Mouse (Mus musculus) brain, embryonic 14.5 days (tissue): Measurements from ENCODE around the gene Bet1. TPM values are rescaled to one million over a fixed set of nuclear protein-coding genes. Genes with fewer than 3 reads are reported as not detected.

Experiments
- DNase-seq: peaks from one replicate; pipeline ENCODE4 v3.0.0-alpha.2; 2011; ENCODE audit warnings: low read depth
- CTCF ChIP-seq: fragments of 200-500 bp; IDR thresholded peaks from 2 replicates; pipeline ENCODE4 v1.5.1; 2012; ENCODE audit warnings: inconsistent platforms, mild to moderate bottlenecking, moderate library complexity, borderline replicate concordance; ENCODE audit not compliant: insufficient read depth, insufficient read length; ENCODE audit errors: extremely low read depth
- POLR2A ChIP-seq: fragments of 200-500 bp; IDR thresholded peaks from 2 replicates; pipeline ENCODE4 v1.6.1; 2012; ENCODE audit warnings: mild to moderate bottlenecking, inconsistent platforms, borderline replicate concordance; ENCODE audit not compliant: poor library complexity, insufficient read depth, insufficient read length, severe bottlenecking; ENCODE audit errors: extremely low read depth
- polyA plus RNA-seq: library from polyadenylated mRNA; depleted of rRNA; stranded (reverse); fragments of >200 nt; gene quantifications from 2 replicates; pipeline ENCODE4 v1.2.3, GENCODE M21; 2012; rRNA removed

The Bet1 gene
- polyA plus RNA-seq = 19.9 and 27.5 TPM in 2 replicates

DNA sequence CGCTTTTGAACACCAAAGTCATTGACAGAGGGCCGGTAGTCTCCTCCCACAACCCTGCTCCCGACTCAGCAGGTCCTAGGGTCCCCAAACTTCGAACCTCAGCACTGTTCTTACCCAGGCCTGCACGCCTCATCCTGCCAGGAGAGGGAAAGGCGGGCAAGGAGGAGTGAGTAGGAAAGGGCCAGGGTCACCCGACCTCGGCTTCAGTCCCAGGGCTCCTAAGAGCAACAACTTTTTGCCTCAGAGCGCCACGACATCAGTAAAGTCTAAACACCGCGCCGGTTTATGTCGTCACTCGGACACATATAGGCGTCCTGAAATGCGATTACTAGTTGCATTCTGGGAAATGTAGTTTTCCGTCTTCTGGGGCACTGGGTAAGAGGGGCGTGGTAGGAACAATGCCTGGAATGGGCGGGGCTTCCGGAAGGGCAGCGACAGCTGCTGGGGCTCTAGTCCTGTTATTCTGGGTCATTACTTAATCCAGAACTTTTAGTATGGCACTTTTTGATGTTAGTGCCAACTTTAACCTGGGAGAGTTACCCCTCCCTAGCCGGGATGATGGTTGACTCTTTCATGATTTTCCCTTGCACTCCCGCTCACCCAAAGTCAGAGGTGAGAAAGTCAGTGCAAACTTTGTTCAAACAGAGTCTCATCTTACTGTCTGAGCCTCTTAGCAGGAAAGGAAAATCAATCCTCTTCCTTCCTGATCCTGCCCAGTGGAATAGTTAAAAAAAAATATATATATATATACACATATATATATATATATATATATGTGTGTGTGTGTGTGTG, at the start of gene Bet1:
TSS of gene Bet1 (minus strand) at position 310 of the 792 bp plus-strand sequence.
- DNase-seq = peak; percentile 98
- no peak for TF ChIP-seq POLR2A
- TF ChIP-seq CTCF = no peak

DNA sequence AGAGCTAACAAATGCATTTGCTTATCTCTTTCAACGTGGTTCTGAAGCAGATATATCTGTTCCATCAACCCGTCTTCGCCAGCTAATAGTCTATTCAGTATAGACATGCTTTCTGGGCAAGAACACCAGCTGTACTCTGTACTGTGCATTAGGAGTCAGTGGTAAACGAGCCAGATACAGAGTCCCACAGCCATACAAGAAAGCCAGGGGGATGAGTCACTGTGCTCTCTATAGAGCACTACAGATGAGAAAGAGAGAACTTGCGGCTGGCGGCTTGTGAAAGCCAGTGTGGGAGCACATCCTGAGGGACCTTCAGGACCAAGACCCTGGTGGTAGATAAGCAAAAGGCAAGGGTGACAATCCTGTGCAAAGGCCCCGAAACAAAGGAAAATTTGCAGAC, 45.5 kb upstream of the Bet1 start:
- TF ChIP-seq POLR2A (no peak), CTCF (no peak)
- DNase-seq = no peak

DNA sequence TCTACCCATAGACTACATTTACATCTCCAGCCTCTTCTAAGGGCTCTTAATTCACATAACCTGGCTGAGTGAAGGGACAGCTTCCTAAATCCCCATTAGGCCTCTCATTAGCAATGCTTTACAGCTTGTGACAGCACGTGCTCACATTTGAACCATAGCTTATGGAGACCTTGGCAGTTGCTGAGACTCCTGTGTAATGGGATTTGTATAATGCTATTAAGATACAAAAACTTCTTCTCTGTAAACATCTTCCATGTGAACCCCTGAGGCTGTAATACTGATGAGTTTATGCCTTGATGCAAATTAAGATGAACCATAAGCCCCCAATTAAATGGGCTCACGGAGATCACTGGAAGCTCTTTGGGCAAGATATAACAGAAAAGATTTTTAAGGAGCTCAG, 44.4 kb upstream of the Bet1 start:
- peak; percentile 65 for DNase-seq
- TF ChIP-seq POLR2A (no peak), CTCF (no peak)

DNA sequence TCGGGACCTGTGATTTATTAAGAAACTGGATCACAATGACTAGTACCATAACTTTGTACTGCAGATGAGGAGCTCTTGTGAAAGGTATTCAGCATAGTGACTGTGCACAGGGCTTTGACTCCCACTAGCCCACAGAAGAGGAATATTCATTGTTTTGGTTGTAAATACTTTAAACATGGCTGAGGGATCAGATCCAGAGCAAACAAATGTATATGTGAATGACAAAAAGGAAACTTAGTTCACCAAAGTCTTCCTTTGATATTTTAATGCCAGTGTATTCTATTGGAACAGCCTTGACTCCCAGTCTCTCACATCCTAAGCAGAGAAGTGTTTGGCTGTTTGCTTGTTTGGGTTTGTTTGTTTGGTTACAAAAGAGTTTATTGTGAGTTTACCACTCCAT, 31.8 kb upstream of the Bet1 start:
- TF ChIP-seq CTCF (no peak), POLR2A (no peak)
- DNase-seq = no peak

DNA sequence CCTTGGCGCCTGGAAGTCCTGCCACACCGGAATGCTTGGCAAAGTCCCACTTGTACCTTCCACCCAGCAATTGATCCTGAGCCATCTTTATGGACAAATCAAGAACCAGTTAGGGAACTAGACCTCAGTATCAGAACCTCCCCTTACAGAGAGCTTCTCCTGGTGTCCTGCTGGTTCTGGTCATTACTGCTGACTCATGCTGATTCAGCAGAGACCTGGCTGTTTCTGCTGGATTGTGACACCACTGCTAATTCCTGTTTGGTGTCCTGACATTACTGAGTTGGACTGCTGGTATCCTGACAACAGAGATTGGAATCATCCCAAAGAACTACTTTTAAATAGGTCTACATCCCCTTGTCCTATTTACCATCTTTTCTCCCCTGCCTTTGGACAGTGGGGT, 3.7 kb upstream of the Bet1 start:
- DNase-seq = no peak
- TF ChIP-seq CTCF (no peak), POLR2A (no peak)

DNA sequence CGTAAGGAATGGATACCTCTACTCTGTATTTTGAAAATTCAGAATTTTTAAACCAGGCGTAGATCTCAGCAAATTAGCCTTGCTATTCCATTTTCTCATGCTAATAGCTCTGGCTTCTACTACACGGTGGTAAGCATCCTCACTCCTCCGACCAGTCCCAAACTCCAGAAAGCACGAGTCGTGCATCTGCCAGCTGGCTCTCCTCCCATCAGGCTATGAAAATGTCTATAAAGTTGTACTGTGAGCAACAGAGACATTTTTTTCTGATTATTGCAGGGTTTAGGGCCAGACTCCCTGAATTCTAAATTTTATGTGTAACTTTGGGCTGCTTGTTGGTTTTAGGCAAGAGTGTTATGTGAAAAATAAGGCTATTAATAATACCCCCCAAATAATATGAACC, 14.5 kb downstream of the Bet1 start:
- no peak for DNase-seq
- TF ChIP-seq POLR2A (no peak), CTCF (no peak)

DNA sequence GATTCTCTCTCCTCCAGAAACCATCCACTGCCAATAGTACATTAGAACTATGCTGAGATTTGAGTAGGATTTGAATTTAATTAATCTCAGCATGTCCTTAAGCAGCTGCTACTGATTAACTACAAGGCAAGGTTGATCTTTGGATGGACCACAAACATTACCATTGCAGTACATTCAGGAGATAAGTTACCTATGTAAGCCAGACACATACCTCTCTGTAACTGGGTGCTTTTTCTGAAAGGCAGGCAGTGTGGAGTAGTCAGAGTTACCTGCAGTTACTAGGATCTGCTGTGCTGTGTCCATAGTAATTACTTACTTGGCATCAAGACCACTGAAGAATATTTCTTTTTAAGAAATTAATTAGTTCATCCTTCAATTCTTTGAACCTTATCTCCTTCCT, 17.1 kb downstream of the Bet1 start:
- TF ChIP-seq POLR2A = no peak
- no peak for TF ChIP-seq CTCF
- no peak for DNase-seq

DNA sequence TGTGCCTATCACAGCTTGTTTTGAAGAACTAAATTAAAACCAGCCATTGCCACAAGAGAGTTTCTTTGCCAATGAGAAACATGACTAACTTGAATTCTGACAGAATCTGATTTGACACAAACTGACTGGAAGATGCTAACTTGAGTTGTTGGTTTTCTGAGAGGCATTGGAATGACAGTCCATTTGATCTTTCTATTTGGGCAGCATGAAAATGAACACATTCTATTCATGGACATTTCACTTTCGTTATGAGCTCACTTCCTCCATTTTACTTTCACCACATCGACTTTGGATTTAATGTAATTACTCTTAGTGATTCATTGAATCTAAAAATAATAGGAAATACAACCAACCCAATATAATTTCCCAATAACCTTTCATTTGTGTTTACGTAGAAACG, 32.4 kb downstream of the Bet1 start:
- no peak for TF ChIP-seq CTCF
- TF ChIP-seq POLR2A = no peak
- no peak for DNase-seq

DNA sequence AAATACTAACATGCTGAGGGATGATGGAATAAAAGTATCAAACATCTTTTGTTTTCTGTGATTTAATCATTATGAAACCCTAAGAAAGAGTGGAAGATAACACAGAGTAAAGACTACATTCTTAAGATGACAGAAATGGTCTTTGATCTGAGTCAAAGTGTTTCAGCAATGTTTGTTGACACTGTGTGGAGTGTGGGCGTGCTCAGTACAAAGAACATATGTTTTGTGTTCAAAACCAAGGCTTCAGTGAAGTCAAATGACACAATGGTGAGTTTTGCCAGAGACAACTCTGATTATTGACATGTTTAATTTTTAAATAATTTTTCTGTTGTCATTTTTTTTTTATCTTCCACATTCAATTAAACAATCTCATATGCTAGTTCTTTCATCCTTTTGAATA, 33.9 kb downstream of the Bet1 start:
- no peak for DNase-seq
- TF ChIP-seq POLR2A (no peak), CTCF (no peak)

DNA sequence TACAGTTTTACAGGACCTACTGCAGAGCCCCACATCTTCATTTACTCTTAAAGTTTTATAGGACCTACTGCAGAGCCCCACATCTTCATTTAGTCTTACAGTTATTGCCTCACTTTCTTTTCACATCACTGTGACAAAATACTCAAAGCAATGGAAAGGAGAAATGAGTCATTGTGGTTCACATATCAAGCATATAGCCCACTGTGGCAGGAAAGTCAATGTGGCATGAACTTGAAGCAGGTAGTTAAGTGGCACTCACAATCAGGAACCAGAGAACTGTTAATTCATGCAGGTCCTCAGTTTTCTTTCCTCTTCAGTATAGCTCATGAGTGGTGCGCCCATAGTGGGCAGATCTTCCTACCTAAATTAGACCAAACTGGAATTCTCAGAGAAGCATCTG, 39.6 kb downstream of the Bet1 start:
- TF ChIP-seq POLR2A (no peak), CTCF (no peak)

DNA sequence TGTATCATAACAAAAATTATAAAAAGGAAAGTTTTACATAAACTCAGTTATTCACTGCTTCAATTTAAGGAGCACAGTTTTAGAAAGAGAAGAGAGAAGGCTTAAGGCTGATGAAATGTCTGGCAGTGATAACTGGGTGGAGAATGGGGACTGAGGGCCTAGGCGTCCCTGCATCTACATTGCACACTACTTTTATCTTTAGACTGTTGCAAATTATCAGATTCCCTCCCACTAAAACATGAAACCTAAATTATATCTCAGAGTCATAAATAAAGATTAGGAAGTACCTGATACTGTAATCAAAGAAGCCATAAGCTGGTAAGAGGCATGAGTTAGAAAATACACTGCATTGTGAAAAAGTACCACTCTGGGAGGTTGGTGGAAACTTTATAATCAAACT, 45.0 kb downstream of the Bet1 start:
- no peak for TF ChIP-seq CTCF
- TF ChIP-seq POLR2A = no peak
- DNase-seq = no peak

More for the DNA sequence above, 39.6 kb downstream of the Bet1 start:
- DNase-seq = no peak

DNA sequence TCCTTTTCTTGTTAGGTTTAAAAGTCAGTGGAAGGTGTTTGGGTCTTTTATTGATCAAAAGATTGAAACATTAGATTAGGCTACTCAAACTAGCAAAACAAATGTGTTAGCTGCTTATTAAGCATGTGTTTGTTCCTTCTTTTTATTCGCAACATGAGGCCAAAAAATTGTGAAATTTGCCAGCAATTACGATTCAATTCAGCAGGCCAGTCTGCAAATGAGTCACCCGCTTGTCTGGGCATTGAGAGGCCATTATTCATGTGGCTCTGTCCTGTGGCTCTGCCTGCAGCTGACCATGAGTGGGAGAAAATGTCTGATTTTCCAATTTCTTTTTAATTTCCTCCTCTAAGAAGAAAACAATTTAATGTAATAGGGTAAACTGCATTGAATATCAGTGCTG, 55.8 kb downstream of the Bet1 start:
- TF ChIP-seq CTCF = no peak
- TF ChIP-seq POLR2A = no peak
- DNase-seq = no peak

Other genes starting within 250 kb of the Bet1 start
- 0.29 and 0.44 TPM in 2 replicates for gene Tfpi2, start 98.1 kb downstream of the Bet1 start, polyA plus RNA-seq
- not detected in 2 replicates for gene Gngt1, start 93.2 kb downstream of the Bet1 start, polyA plus RNA-seq
- gene Gng11, start 83.1 kb downstream of the Bet1 start, polyA plus RNA-seq = 8.0 and 11.0 TPM in 2 replicates